Mouse (Mus musculus): ENCODE measurements around the gene Suclg1. TPM values are rescaled to one million over a fixed set of nuclear protein-coding genes. Genes with fewer than 3 reads are reported as not detected.

The Suclg1 gene
- polyA plus RNA-seq, 1 experiment = 127 TPM

DNA sequence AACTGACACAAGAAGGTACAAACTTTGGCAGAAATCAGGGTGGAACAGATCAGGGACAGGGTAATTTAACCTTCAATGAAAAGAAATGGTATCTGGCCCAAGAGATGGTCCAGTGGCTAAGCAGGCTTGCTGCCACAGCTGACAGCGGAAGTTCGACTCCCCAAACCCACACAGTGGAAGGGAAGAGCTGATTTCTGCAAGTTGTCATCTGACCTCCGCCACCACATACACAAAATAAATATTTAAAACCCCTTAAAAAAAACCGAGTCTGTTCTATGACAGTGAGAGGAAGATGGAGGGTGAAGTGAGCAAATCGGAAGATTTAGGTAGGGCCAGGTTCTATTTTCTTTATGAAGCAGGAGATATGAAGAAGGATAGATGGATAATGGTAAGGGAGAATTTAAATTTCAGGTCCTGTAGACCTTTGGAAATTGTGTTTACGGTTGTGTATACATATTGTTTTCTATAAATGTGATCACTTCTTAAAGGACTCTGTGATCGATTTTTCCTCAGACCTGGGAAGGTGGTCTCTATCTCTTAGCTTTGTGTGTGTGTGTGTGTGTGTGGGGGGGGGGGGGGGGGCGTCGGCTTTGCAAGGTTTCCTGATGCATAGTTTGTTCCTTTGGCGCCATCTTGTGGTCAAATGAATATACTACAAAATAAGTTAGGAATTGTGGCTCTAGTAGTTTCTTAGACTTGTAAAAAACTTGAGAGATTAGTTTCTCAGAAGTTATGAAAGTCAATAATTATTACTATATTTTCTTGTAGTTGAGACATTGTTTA, 20.6 kb upstream of the Suclg1 start:
- Histone ChIP-seq H3K4me3 (ENCODE audit: insufficient read depth, poor library complexity, severe bottlenecking) (no peak overlapping the region), H3K36me3 (ENCODE audit: control insufficient read depth, insufficient read depth) (no peaks in the 10 kb centered on the region), H3K27me3 (ENCODE audit: control insufficient read depth, insufficient read depth, insufficient read length) (no peaks in the 10 kb centered on the region), H3K79me3 (ENCODE audit: low read depth) (no peaks in the 10 kb centered on the region), H3K79me2 (ENCODE audit: control insufficient read depth, insufficient read depth) (no peaks in the 10 kb centered on the region), H3ac (ENCODE audit: control insufficient read depth, insufficient read length, low read depth) (no peak overlapping the region)
- no peak for TF ChIP-seq MYOG (IDR thresholded peaks at IDR 0.05; ENCODE audit: control insufficient read depth, extremely low read depth, insufficient read length)
- no peak for TF ChIP-seq MAX (IDR thresholded peaks at IDR 0.05)
- no peak for TF ChIP-seq FOSL1 (IDR thresholded peaks at IDR 0.05; ENCODE audit: insufficient read depth, low read length, poor library complexity, severe bottlenecking)
- TF ChIP-seq MYOD1 (IDR thresholded peaks at IDR 0.05; ENCODE audit: control insufficient read depth, insufficient read length, low read depth) = no peak
- no peak for TF ChIP-seq CEBPB (IDR thresholded peaks at IDR 0.05; ENCODE audit: low read depth)
- TF ChIP-seq USF1 (IDR thresholded peaks at IDR 0.05; ENCODE audit: low read depth) = no peak
- no peak for TF ChIP-seq CTCF (IDR thresholded peaks at IDR 0.05; ENCODE audit: control insufficient read depth, insufficient read depth, insufficient read length)

DNA sequence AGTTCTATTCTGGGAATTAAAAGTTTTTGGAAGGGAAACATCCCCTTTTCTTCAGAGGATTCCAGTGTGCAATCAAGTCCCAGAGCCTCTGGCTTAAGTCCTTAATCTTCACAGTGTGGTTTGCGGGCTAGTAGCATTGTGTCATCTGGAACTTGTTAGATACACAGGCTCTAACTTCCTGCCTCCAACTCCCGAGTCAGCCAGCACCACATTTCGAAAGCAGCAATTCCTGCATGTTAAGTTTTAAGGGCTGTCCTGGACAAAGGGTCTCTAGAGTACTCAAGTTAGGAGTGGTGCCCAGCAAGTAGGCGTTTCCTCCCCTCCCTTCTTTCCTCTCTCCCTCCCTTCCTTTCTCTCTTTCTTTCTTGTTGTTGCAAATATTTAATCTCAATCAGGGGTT, 19.8 kb upstream of the Suclg1 start:
- no peak overlapping the region for H3K4me3 ChIP-seq (ENCODE audit: insufficient read depth, poor library complexity, severe bottlenecking)
- H3K79me3 ChIP-seq (ENCODE audit: low read depth) = no peaks in the 10 kb centered on the region
- H3K36me3 ChIP-seq (ENCODE audit: control insufficient read depth, insufficient read depth) = no peaks in the 10 kb centered on the region

DNA sequence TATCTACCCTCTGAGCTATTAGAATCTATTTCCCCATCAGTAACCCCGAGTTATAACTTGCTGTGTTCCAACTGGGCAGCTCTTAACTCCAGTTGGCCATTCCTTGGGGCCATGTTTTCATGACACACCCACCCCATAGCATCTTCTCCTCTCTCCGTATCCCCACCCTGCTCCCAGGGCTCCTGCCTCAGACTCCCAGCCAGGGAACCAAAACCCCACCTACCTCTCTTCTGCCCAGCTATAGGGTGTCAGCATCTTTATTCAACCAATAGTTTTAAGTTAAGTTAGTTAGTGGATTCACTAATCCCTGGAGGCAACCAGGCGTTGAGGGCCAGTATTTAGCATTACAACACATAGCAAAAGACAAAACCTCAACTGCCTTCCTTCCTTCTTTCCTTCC, 19.3 kb upstream of the Suclg1 start:
- Histone ChIP-seq H3K79me2 (ENCODE audit: control insufficient read depth, insufficient read depth) (no peaks in the 10 kb centered on the region), H3ac (ENCODE audit: control insufficient read depth, insufficient read length, low read depth) (no peak overlapping the region), H3K27me3 (ENCODE audit: control insufficient read depth, insufficient read depth, insufficient read length) (no peaks in the 10 kb centered on the region), H3K36me3 (ENCODE audit: control insufficient read depth, insufficient read depth) (no peaks in the 10 kb centered on the region), H3K4me3 (ENCODE audit: insufficient read depth, poor library complexity, severe bottlenecking) (no peak overlapping the region), H3K79me3 (ENCODE audit: low read depth) (no peaks in the 10 kb centered on the region)
- TF ChIP-seq MAX (IDR thresholded peaks at IDR 0.05) (no peak), FOSL1 (IDR thresholded peaks at IDR 0.05; ENCODE audit: insufficient read depth, low read length, poor library complexity, severe bottlenecking) (no peak), CEBPB (IDR thresholded peaks at IDR 0.05; ENCODE audit: low read depth) (no peak), MYOG (IDR thresholded peaks at IDR 0.05; ENCODE audit: control insufficient read depth, extremely low read depth, insufficient read length) (no peak), MYOD1 (IDR thresholded peaks at IDR 0.05; ENCODE audit: control insufficient read depth, insufficient read length, low read depth) (no peak), CTCF (IDR thresholded peaks at IDR 0.05; ENCODE audit: control insufficient read depth, insufficient read depth, insufficient read length) (no peak), USF1 (IDR thresholded peaks at IDR 0.05; ENCODE audit: low read depth) (no peak)

More for the DNA sequence above, 19.8 kb upstream of the Suclg1 start:
- Histone ChIP-seq H3ac (ENCODE audit: control insufficient read depth, insufficient read length, low read depth) (no peak overlapping the region), H3K79me2 (ENCODE audit: control insufficient read depth, insufficient read depth) (no peaks in the 10 kb centered on the region), H3K27me3 (ENCODE audit: control insufficient read depth, insufficient read depth, insufficient read length) (no peaks in the 10 kb centered on the region)
- no peak for TF ChIP-seq CEBPB (IDR thresholded peaks at IDR 0.05; ENCODE audit: low read depth)
- no peak for TF ChIP-seq FOSL1 (IDR thresholded peaks at IDR 0.05; ENCODE audit: insufficient read depth, low read length, poor library complexity, severe bottlenecking)
- TF ChIP-seq MYOD1 (IDR thresholded peaks at IDR 0.05; ENCODE audit: control insufficient read depth, insufficient read length, low read depth) = no peak
- no peak for TF ChIP-seq CTCF (IDR thresholded peaks at IDR 0.05; ENCODE audit: control insufficient read depth, insufficient read depth, insufficient read length)
- TF ChIP-seq USF1 (IDR thresholded peaks at IDR 0.05; ENCODE audit: low read depth) = no peak
- no peak for TF ChIP-seq MYOG (IDR thresholded peaks at IDR 0.05; ENCODE audit: control insufficient read depth, extremely low read depth, insufficient read length)

DNA sequence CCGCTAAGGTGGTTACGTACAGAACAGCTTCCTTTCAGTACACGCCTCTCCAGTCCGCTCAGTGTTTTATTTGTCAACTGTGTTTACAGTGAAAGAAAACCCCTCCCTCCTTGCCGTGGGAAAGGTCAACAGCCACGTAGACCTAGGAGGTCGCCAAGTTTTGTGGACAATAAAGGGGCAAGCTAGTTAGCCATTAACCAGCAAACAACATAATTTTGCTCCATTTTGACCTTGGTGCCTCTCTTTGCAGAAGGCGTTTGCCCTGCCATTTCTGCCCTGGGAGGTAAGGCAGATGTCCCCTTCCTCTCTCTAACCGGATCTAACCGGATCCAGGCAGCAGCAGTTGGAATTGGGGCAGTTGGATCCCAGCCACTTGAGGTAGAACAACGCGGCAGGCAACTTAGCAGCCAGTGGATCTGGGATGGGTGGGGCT, 16.0 kb upstream of the Suclg1 start:
- Histone ChIP-seq H3ac (ENCODE audit: control insufficient read depth, insufficient read length, low read depth) (no peak overlapping the region), H3K79me2 (ENCODE audit: control insufficient read depth, insufficient read depth) (no peaks in the 10 kb centered on the region), H3K36me3 (ENCODE audit: control insufficient read depth, insufficient read depth) (no peaks in the 10 kb centered on the region), H3K27me3 (ENCODE audit: control insufficient read depth, insufficient read depth, insufficient read length) (no peaks in the 10 kb centered on the region), H3K79me3 (ENCODE audit: low read depth) (no peaks in the 10 kb centered on the region), H3K4me3 (ENCODE audit: insufficient read depth, poor library complexity, severe bottlenecking) (no peak overlapping the region)
- TF ChIP-seq MAX (IDR thresholded peaks at IDR 0.05) = no peak
- no peak for TF ChIP-seq CTCF (IDR thresholded peaks at IDR 0.05; ENCODE audit: control insufficient read depth, insufficient read depth, insufficient read length)
- TF ChIP-seq FOSL1 (IDR thresholded peaks at IDR 0.05; ENCODE audit: insufficient read depth, low read length, poor library complexity, severe bottlenecking) = no peak
- no peak for TF ChIP-seq USF1 (IDR thresholded peaks at IDR 0.05; ENCODE audit: low read depth)
- TF ChIP-seq MYOD1 (IDR thresholded peaks at IDR 0.05; ENCODE audit: control insufficient read depth, insufficient read length, low read depth) = no peak

DNA sequence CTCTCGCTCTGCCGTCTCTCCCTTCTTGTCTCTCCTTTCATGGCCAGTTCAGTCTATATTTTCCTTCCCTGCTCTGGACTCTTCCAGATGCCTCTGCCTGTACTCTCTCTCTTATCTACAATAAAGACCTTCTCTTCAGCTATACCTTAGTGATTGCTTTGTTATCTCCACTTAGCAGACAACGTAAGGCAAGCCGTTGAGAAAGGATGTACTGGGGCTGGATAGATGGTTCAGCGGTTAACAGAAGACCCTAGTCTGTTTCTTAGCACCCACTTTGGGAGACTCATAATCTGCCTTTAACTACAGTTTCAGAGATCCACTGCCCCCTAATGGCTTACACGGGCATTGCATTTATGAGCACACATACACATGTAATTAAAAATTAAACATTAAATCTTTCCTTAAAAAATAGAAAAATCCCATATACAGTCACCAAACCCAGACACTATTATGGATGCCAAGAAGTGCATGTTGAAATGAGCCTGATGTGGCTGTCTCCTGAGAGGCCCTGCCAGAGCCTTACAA, 14.9 kb upstream of the Suclg1 start:
- no peaks in the 10 kb centered on the region for H3K27me3 ChIP-seq (ENCODE audit: control insufficient read depth, insufficient read depth, insufficient read length)
- H3K79me2 ChIP-seq (ENCODE audit: control insufficient read depth, insufficient read depth) = no peaks in the 10 kb centered on the region
- H3K79me3 ChIP-seq (ENCODE audit: low read depth) = no peaks in the 10 kb centered on the region
- no peak overlapping the region for H3K4me3 ChIP-seq (ENCODE audit: insufficient read depth, poor library complexity, severe bottlenecking)
- no peaks in the 10 kb centered on the region for H3K36me3 ChIP-seq (ENCODE audit: control insufficient read depth, insufficient read depth)
- TF ChIP-seq CEBPB (IDR thresholded peaks at IDR 0.05; ENCODE audit: low read depth) (no peak), MAX (IDR thresholded peaks at IDR 0.05) (no peak), FOSL1 (IDR thresholded peaks at IDR 0.05; ENCODE audit: insufficient read depth, low read length, poor library complexity, severe bottlenecking) (no peak), MYOD1 (IDR thresholded peaks at IDR 0.05; ENCODE audit: control insufficient read depth, insufficient read length, low read depth) (no peak), USF1 (IDR thresholded peaks at IDR 0.05; ENCODE audit: low read depth) (no peak), MYOG (IDR thresholded peaks at IDR 0.05; ENCODE audit: control insufficient read depth, extremely low read depth, insufficient read length) (no peak), CTCF (IDR thresholded peaks at IDR 0.05; ENCODE audit: control insufficient read depth, insufficient read depth, insufficient read length) (no peak)
- no peak overlapping the region for H3ac ChIP-seq (ENCODE audit: control insufficient read depth, insufficient read length, low read depth)
